Mouse (Mus musculus): ENCODE measurements at regions not wholly inside any gene's neighbourhood (a gene's known extent, or its start where the extent isn't known, plus 50 kb on each side); places are given as distances from the start of the nearest gene placed in this dataset.

GRCm38 (mm10) chr13:83914697-83915096, 307.4 kb upstream of the Tmem161b start:
- no peak overlapping the region for H3K27ac ChIP-seq
- H3K79me2 ChIP-seq (ENCODE audit: inconsistent target) = no peaks in the 10 kb centered on the region
- H3K36me3 ChIP-seq (ENCODE audit: inconsistent target) = no peaks in the 10 kb centered on the region
- WGBS (ENCODE audit: missing documents) = 81% methylated on average over 2 of the region's 2 CpGs
- H3K4me3 ChIP-seq (ENCODE audit: inconsistent target) = no peak overlapping the region

- no peak overlapping the region for H3K27ac ChIP-seq
- no peak overlapping the region for H3K4me3 ChIP-seq (ENCODE audit: inconsistent target)
- 80% methylated on average over 2 of the region's 2 CpGs for WGBS (ENCODE audit: missing documents)
Measured at GRCm38 (mm10) chr13:83932761-83933160, 289.3 kb upstream of the Tmem161b start.

GRCm38 (mm10) chr13:83946495-83946894, 275.6 kb upstream of the Tmem161b start:
- no peaks in the 10 kb centered on the region for H3K36me3 ChIP-seq (ENCODE audit: inconsistent target)
- no peak overlapping the region for H3K27ac ChIP-seq
- WGBS (ENCODE audit: missing documents) = 91% methylated on average over 4 of the region's 4 CpGs
- H3K4me3 ChIP-seq (ENCODE audit: inconsistent target) = no peak overlapping the region
- H3K79me2 ChIP-seq (ENCODE audit: inconsistent target) = no peaks in the 10 kb centered on the region

More at GRCm38 (mm10) chr13:83932761-83933160, 289.3 kb upstream of the Tmem161b start:
- Histone ChIP-seq H3K36me3 (ENCODE audit: inconsistent target) (no peaks in the 10 kb centered on the region), H3K79me2 (ENCODE audit: inconsistent target) (no peaks in the 10 kb centered on the region)

- Histone ChIP-seq H3K27ac (no peak overlapping the region), H3K79me2 (ENCODE audit: inconsistent target) (no peaks in the 10 kb centered on the region), H3K36me3 (ENCODE audit: inconsistent target) (no peaks in the 10 kb centered on the region), H3K4me3 (ENCODE audit: inconsistent target) (no peak overlapping the region)
Measured at GRCm38 (mm10) chr13:83951163-83951562, 270.9 kb upstream of the Tmem161b start.

GRCm38 (mm10) chr13:83951808-83952207, 270.3 kb upstream of the Tmem161b start:
- 78% methylated on average over 3 of the region's 3 CpGs for WGBS (ENCODE audit: missing documents)
- no peak overlapping the region for H3K27ac ChIP-seq
- no peak overlapping the region for H3K4me3 ChIP-seq (ENCODE audit: inconsistent target)
- no peaks in the 10 kb centered on the region for H3K79me2 ChIP-seq (ENCODE audit: inconsistent target)
- H3K36me3 ChIP-seq (ENCODE audit: inconsistent target) = no peaks in the 10 kb centered on the region

GRCm38 (mm10) chr13:83952353-83952752, 269.7 kb upstream of the Tmem161b start:
- 82% methylated on average over 4 of the region's 4 CpGs for WGBS (ENCODE audit: missing documents)
- Histone ChIP-seq H3K4me3 (ENCODE audit: inconsistent target) (no peak overlapping the region), H3K79me2 (ENCODE audit: inconsistent target) (no peaks in the 10 kb centered on the region), H3K36me3 (ENCODE audit: inconsistent target) (no peaks in the 10 kb centered on the region), H3K27ac (no peak overlapping the region)

GRCm38 (mm10) chr13:83952862-83953261, 269.2 kb upstream of the Tmem161b start:
- H3K4me3 ChIP-seq (ENCODE audit: inconsistent target) = no peak overlapping the region
- WGBS (ENCODE audit: missing documents) = 56% methylated on average over 4 of the region's 4 CpGs
- H3K27ac ChIP-seq = no peak overlapping the region
- no peaks in the 10 kb centered on the region for H3K79me2 ChIP-seq (ENCODE audit: inconsistent target)
- no peaks in the 10 kb centered on the region for H3K36me3 ChIP-seq (ENCODE audit: inconsistent target)

GRCm38 (mm10) chr13:83955701-83956100, 266.4 kb upstream of the Tmem161b start:
- H3K4me3 ChIP-seq (ENCODE audit: inconsistent target) = no peak overlapping the region
- H3K79me2 ChIP-seq (ENCODE audit: inconsistent target) = no peaks in the 10 kb centered on the region
- 83% methylated on average over 5 of the region's 5 CpGs for WGBS (ENCODE audit: missing documents)
- H3K27ac ChIP-seq = no peak overlapping the region
- no peaks in the 10 kb centered on the region for H3K36me3 ChIP-seq (ENCODE audit: inconsistent target)

GRCm38 (mm10) chr13:83978541-83978940, 243.6 kb upstream of the Tmem161b start:
- no peak overlapping the region for H3K4me3 ChIP-seq (ENCODE audit: inconsistent target)
- H3K79me2 ChIP-seq (ENCODE audit: inconsistent target) = no peaks in the 10 kb centered on the region
- no peak overlapping the region for H3K27ac ChIP-seq
- H3K36me3 ChIP-seq (ENCODE audit: inconsistent target) = no peaks in the 10 kb centered on the region

GRCm38 (mm10) chr13:83979535-83979934, 242.6 kb upstream of the Tmem161b start:
- Histone ChIP-seq H3K36me3 (ENCODE audit: inconsistent target) (no peaks in the 10 kb centered on the region), H3K79me2 (ENCODE audit: inconsistent target) (no peaks in the 10 kb centered on the region), H3K27ac (no peak overlapping the region), H3K4me3 (ENCODE audit: inconsistent target) (no peak overlapping the region)

- 91% methylated on average over 10 of the region's 10 CpGs for WGBS (ENCODE audit: missing documents)
- Histone ChIP-seq H3K36me3 (ENCODE audit: inconsistent target) (no peaks in the 10 kb centered on the region), H3K4me3 (ENCODE audit: inconsistent target) (no peak overlapping the region), H3K27ac (no peak overlapping the region), H3K79me2 (ENCODE audit: inconsistent target) (no peaks in the 10 kb centered on the region)
Measured at GRCm38 (mm10) chr13:83984651-83985331, 237.3 kb upstream of the Tmem161b start.

- H3K27ac ChIP-seq = no peak overlapping the region
- 84% methylated on average over 11 of the region's 11 CpGs for WGBS (ENCODE audit: missing documents)
Measured at GRCm38 (mm10) chr13:83987746-83988423, 234.2 kb upstream of the Tmem161b start.

GRCm38 (mm10) chr13:83988517-83988916, 233.6 kb upstream of the Tmem161b start:
- Histone ChIP-seq H3K27ac (no peak overlapping the region), H3K36me3 (ENCODE audit: inconsistent target) (no peaks in the 10 kb centered on the region), H3K79me2 (ENCODE audit: inconsistent target) (no peaks in the 10 kb centered on the region), H3K4me3 (ENCODE audit: inconsistent target) (no peak overlapping the region)
- WGBS (ENCODE audit: missing documents) = 72% methylated on average over 4 of the region's 4 CpGs

More at GRCm38 (mm10) chr13:83987746-83988423, 234.2 kb upstream of the Tmem161b start:
- Histone ChIP-seq H3K79me2 (ENCODE audit: inconsistent target) (no peaks in the 10 kb centered on the region), H3K36me3 (ENCODE audit: inconsistent target) (no peaks in the 10 kb centered on the region), H3K4me3 (ENCODE audit: inconsistent target) (no peak overlapping the region)

GRCm38 (mm10) chr13:83997599-83998369, 224.3 kb upstream of the Tmem161b start:
- WGBS (ENCODE audit: missing documents) = 81% methylated on average over 12 of the region's 12 CpGs
- H3K4me3 ChIP-seq (ENCODE audit: inconsistent target) = no peak overlapping the region
- no peaks in the 10 kb centered on the region for H3K79me2 ChIP-seq (ENCODE audit: inconsistent target)
- no peaks in the 10 kb centered on the region for H3K36me3 ChIP-seq (ENCODE audit: inconsistent target)
- H3K27ac ChIP-seq = no peak overlapping the region

GRCm38 (mm10) chr13:84021771-84022170, 200.3 kb upstream of the Tmem161b start:
- WGBS (ENCODE audit: missing documents) = 90% methylated on average over 7 of the region's 7 CpGs
- Histone ChIP-seq H3K36me3 (ENCODE audit: inconsistent target) (no peaks in the 10 kb centered on the region), H3K4me3 (ENCODE audit: inconsistent target) (no peak overlapping the region), H3K27ac (no peak overlapping the region), H3K79me2 (ENCODE audit: inconsistent target) (no peaks in the 10 kb centered on the region)

All from macrophage (primary cell).